Mouse (Mus musculus): ENCODE measurements around the gene Sarm1.

Gene Sarm1

GRCm38 (mm10) chr11:78463286-78464036 lies 34.1 kb downstream of the Sarm1 start:
- DNase-seq (ENCODE audit: low spot score), result no peak

DNA sequence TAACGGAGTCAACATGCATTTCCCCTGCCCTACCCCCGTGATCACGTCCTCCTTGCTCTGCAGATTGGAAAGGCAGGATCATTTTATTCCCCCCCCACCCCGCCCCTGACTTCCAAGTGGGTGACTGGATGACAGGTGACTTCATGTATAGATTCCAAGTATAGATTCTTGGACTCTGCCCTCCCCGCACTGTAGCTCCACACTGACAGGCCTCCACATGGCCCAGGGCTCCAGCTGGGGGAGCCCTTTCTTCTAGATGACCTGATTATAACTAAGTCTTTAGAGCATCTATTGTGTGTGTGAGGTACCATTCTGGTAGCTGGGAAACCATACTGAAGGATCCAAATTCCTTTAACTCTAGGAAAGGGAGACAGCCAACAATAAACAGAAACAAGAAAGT lies 34.9 kb downstream of the Sarm1 start:
- no peak for DNase-seq (ENCODE audit: low spot score)

- DNase-seq (ENCODE audit: low spot score), result no peak
Observed at GRCm38 (mm10) chr11:78461894-78462293, 35.7 kb downstream of the Sarm1 start.

- DNase-seq (ENCODE audit: low spot score), result no peak
Observed at GRCm38 (mm10) chr11:78458740-78459139, 38.8 kb downstream of the Sarm1 start.

- DNase-seq (ENCODE audit: low spot score), result peak; percentile 33
Observed at GRCm38 (mm10) chr11:78455308-78455707, 42.2 kb downstream of the Sarm1 start.

DNA sequence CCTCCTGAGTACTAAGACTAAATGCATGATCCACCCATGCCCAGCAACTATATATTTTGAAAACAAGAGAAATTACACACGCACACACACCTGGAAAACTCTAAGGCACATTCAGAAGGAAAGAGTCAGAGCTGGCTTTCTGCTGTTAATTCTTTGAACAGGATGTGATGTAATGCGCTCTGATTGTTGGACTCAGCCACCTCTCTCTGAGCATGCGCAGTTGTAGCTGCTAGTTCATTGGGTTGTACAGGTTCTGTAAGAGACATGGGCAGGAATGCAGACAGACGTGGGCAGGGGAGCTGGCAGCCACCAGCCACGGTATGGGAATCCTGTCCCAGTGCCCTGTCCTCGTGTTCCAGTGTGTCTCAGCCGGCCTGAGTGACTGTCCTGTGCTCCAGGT lies 43.3 kb downstream of the Sarm1 start:
- DNase-seq (ENCODE audit: low spot score), result no peak

- DNase-seq (ENCODE audit: low spot score), result peak; percentile 67
Observed at GRCm38 (mm10) chr11:78453675-78454074, 43.9 kb downstream of the Sarm1 start.

DNA sequence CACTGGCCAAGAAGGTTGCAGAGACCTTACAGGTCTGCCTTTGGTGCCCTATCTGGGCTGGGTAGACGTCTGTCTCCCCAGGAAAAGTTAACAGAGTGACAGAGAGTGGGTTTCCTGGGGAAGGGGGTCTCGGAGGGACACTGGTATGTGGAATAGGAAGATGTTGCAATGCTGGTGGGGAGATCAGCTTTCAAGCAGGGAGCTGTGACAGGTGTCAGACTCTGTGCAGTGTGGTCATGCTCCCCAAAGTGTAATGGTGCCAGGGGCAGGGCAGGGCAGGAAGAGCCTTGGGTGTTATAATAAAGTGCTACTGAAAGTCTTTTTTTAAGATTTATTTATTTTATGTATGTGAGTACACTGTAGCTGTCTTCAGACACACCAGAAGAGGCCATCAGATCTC lies 47.2 kb downstream of the Sarm1 start:
- no peak for DNase-seq (ENCODE audit: low spot score)

- no peak for DNase-seq (ENCODE audit: low spot score)
Observed at GRCm38 (mm10) chr11:78448242-78448641, 49.3 kb downstream of the Sarm1 start.

DNA sequence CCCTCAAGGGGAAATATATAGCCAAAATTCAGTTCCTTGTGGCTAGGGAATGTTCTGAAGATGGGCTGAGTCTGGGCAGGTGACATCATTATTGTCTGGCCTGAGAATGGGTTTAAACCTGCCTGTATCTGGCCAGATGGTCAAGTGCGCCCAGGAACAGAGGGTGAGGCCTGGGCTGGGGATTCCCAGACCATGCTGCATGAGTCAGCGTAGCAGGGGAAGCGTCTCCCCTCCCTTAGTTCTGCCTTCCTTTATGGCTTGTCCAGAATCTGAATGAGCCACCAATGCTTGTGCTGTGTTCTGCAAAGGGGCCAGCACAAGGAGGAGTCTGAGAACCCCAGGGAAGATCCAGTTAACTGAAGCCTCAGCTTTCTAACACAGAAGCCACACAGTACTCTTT lies 50.4 kb downstream of the Sarm1 start:
- DNase-seq (ENCODE audit: low spot score), result no peak

GRCm38 (mm10) chr11:78443115-78443514 lies 54.4 kb downstream of the Sarm1 start:
- no peak for DNase-seq (ENCODE audit: low spot score)

GRCm38 (mm10) chr11:78438399-78438930 lies 59.1 kb downstream of the Sarm1 start:
- DNase-seq (ENCODE audit: low spot score), result no peak

DNA sequence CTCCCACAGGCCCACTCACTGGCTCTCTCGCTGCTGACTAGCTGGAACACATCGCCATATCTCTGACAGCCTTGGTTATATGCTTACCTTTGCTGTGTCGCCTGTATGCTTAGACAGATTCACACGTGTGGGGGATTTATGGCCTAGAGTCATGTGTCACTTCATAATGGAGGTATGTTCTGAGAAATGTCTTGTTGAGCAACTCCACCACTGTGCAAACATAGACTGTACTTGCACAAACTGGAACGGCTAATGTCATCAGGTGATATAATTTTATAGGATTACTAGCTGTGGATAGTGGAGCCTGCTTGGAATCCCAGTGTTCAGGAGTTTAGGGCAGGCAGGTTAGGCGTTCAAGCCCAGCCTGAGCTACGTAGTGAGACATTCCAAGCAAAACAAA lies 60.4 kb downstream of the Sarm1 start:
- DNase-seq (ENCODE audit: low spot score), result no peak

DNA sequence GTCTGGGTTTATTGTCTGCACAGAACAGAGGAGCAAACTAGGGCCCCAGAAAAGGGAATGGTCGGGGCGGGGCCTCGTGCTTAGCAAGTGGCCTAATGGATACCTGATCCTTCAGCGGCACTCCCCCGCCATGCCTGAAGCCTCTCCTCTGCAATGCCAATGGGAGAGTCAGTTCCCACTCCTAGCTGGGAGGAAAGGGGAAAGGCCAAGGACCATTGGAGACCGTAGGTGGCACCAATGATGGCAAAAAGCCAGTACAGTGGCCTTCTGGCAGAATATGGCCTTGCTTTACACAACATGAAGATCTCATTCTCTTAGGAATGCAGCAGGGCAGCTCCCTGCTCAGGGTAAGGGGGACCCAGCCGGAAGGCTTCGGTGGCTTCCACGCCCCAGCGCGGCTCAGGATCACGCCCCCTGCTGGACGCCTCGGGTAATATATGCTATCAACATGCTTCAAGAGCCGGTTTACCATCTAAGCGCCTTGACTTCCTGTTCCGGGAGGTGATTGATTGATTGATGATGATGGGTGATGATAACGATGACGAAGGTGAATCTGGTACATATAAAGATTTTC lies 61.7 kb downstream of the Sarm1 start:
- peak; percentile 58 for DNase-seq (ENCODE audit: low spot score)

DNA sequence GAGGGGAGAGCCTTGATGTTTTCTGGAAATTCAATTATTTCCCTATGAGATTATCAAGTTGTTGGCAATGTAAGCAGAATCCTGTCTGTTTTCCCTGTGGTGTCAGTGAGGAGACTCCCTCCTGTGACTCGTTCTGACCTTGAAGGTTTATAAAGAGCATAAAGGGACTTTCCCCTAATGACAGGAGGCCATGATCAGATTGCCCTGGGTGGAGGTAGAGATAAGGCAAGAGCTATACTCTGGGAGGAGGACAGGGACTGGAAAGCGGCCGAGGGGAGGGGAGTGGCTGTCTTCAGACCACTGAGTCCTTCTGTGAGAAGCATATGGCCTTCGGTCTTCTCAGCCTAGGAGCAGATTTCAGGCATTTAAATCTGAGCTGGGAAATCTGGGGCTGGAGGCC lies 63.5 kb downstream of the Sarm1 start:
- DNase-seq (ENCODE audit: low spot score), result no peak

- no peak for DNase-seq (ENCODE audit: low spot score)
Observed at GRCm38 (mm10) chr11:78431176-78431575, 66.4 kb downstream of the Sarm1 start.

GRCm38 (mm10) chr11:78430195-78430878 lies 67.2 kb downstream of the Sarm1 start:
- DNase-seq (ENCODE audit: low spot score), result no peak

DNA sequence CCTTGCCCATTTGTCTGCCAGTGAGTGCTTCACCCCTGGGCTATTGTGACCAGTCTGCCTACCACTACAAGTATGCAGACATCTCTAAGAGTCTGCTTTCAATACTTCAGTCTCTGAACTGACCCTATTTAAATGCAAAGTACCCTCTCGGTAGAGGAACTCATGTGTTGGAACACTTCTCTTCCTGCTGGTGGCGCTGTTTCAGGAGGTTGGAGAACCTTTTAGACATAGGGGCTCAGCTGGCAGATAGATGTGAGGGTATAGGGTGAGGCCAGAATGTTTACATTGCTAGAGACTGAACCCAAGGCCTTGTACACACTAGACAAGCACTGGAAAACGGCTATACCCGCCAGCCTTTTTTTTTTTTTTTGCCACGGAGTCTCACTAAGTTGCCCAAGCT lies 69.2 kb downstream of the Sarm1 start:
- DNase-seq (ENCODE audit: low spot score), result no peak

- no peak for DNase-seq (ENCODE audit: low spot score)
Observed at GRCm38 (mm10) chr11:78427655-78428054, 69.9 kb downstream of the Sarm1 start.

- DNase-seq (ENCODE audit: low spot score), result no peak
Observed at GRCm38 (mm10) chr11:78425572-78425971, 72.0 kb downstream of the Sarm1 start.

DNA sequence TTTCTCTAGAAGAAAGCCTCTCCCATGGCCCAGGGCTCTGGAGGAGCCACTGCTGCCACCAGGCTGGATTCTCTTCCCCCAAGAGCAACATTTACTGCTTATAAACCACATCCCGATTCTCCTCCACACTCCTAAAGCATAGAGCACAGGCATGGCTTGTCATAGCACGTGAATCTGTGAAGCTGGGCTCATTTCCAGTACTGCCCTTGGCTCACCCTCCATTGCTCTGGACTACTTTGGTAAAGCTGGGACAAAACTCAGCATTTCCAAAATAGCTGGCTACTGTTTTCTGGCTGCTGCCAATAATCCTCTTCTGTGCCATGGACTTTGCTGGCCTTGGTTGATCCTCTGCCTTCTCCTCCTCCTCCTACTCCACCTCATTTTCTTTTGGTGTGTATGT lies 73.2 kb downstream of the Sarm1 start:
- DNase-seq (ENCODE audit: low spot score), result no peak
